Mouse (Mus musculus) lung, postnatal 0 days (tissue): Measurements from ENCODE around the gene Pde6d.

Source experiments
- CTCF ChIP-seq: IDR thresholded peaks from 2 replicates; pipeline ENCODE4 v1.5.1; 2016; ENCODE audit warnings: antibody characterized with exemption, mild to moderate bottlenecking
- EP300 ChIP-seq: IDR thresholded peaks from 2 replicates; pipeline ENCODE4 v1.6.1; 2016; ENCODE audit warnings: antibody characterized with exemption, mild to moderate bottlenecking, control low read depth

DNA sequence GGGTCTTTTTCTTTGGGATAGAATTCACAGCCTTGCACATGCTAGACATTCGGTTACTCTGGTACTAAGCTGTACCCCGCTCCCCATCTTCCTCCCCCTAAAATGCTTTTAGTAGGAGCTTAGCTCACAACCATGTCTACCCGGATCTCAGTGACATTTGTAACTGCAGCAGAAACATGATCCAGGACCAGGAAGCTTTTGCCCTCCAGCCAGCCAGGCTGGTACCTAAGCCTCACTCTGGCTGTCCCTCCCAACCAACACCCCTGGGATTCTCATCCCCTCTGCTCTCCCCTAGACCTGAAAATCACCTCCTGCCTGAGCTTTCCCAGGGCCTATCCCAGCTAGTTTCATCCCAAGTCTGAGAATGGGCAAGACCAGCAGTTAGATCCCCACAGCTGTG lies 88.6 kb downstream of the Pde6d start:
- TF ChIP-seq EP300: no peak
- TF ChIP-seq CTCF: no peak
